Mouse (Mus musculus): ENCODE data around the gene Gm47995.

Gm47995 gene

GRCm38 (mm10) chr1:151228320-151228989 lies 30.2 kb downstream of the Gm47995 start:
- no peak for DNase-seq (ENCODE audit: low spot score in 2 of 2)

- DNase-seq (ENCODE audit: low spot score in 2 of 2): no peak
These were observed 34.1 kb downstream of the Gm47995 start for GRCm38 (mm10) chr1:151232346-151232745.

GRCm38 (mm10) chr1:151233756-151234155 lies 35.5 kb downstream of the Gm47995 start:
- DNase-seq (ENCODE audit: low spot score in 2 of 2): no peak

GRCm38 (mm10) chr1:151235574-151235973 lies 37.3 kb downstream of the Gm47995 start:
- no peak for DNase-seq (ENCODE audit: low spot score in 2 of 2)

- DNase-seq (ENCODE audit: low spot score in 2 of 2): peak; percentile 79 to 81
These were observed 38.1 kb downstream of the Gm47995 start for GRCm38 (mm10) chr1:151236141-151236930.

- DNase-seq (ENCODE audit: low spot score in 2 of 2): no peak
These were observed 39.5 kb downstream of the Gm47995 start for GRCm38 (mm10) chr1:151237780-151238179.

- no peak for DNase-seq (ENCODE audit: low spot score in 2 of 2)
These were observed 45.1 kb downstream of the Gm47995 start for GRCm38 (mm10) chr1:151243332-151243731.

GRCm38 (mm10) chr1:151244013-151244412 lies 45.8 kb downstream of the Gm47995 start:
- no peak for DNase-seq (ENCODE audit: low spot score in 2 of 2)

GRCm38 (mm10) chr1:151244761-151245160 lies 46.5 kb downstream of the Gm47995 start:
- no peak for DNase-seq (ENCODE audit: low spot score in 2 of 2)

GRCm38 (mm10) chr1:151245165-151245564 lies 46.9 kb downstream of the Gm47995 start:
- DNase-seq (ENCODE audit: low spot score in 2 of 2): no peak

- DNase-seq (ENCODE audit: low spot score in 2 of 2): no peak
These were observed 47.6 kb downstream of the Gm47995 start for GRCm38 (mm10) chr1:151245846-151246245.

Data from heart, adult 9 months (tissue).